Mouse (Mus musculus) induced T-regulatory cell, adult 2 months (primary cell): ENCODE measurements around the gene Glt1d1.

Experiments
- DNase-seq: peaks from one replicate; pipeline ENCODE4 v3.0.0-alpha.2; 2012; ENCODE audit warnings: low read depth

Glt1d1 gene

DNA sequence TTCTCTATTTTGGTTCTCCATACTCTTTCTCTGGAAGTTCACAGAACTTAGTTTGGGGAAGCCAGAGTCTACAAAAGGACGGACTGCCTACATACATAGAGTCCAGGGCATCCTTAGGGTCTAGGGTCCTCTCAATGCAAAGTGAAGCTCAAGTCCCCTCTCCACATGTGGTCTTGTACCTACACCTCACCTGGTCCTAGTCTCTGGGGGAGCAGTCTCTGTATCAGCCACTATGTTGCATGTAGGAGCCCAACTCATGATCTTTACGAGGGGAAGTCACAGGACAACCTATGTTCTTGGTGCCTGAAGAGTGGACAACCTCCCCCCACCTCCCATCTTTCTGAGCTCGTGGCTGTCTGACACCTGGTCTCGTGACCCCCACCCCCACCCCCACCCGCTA lies 391 bp upstream of the Glt1d1 start:
- no peak for DNase-seq

- DNase-seq = no peak
Observed at GRCm38 (mm10) chr5:127633188-127633587, 1.1 kb downstream of the Glt1d1 start.

- no peak for DNase-seq
Observed at GRCm38 (mm10) chr5:127633666-127634065, 1.6 kb downstream of the Glt1d1 start.

DNA sequence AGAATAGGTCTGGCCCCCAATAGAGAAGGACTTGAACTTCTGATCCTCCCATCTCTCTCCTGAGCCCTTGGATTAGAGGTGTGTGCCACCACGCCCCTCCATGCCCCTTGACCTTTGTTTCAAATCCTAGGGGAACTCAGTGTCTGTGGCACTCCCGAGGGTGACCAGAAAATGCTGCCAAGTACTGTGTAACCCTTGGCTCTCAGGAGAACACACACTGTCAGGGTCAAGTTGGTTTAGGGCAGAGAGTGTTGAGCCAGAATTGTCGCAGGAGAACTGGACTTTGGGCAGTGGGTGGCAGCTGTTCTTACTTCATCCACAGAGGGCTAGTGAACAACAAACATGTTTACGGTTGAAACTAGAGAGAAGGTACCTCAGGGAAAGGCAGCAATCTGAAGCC lies 5.6 kb downstream of the Glt1d1 start:
- DNase-seq = no peak

GRCm38 (mm10) chr5:127638177-127638576 lies 6.1 kb downstream of the Glt1d1 start:
- DNase-seq = no peak

GRCm38 (mm10) chr5:127639067-127639605 lies 7.1 kb downstream of the Glt1d1 start:
- DNase-seq = no peak

- DNase-seq = no peak
Observed at GRCm38 (mm10) chr5:127639635-127640034, 7.6 kb downstream of the Glt1d1 start.

DNA sequence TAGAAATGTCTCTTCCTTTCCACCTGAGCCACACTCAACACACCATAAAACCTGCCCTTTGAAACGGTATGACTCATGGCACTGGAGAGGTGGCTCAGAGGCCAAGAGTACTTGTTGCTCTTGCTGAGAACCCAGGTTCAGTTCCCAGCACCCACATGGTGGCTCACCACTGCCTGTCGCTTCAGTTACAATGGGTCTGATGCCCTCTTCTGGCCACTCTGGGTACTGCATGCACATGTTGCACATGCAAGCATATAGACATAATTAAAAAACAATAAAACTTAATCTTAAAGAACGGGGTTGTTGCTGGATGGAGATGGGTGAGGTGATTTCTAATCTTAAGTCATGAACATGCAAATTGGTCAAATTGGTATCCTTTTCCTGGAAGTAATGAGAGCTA lies 8.3 kb downstream of the Glt1d1 start:
- DNase-seq = no peak

GRCm38 (mm10) chr5:127641185-127641958 lies 9.3 kb downstream of the Glt1d1 start:
- DNase-seq = no peak

GRCm38 (mm10) chr5:127648046-127648445 lies 16.0 kb downstream of the Glt1d1 start:
- DNase-seq = no peak

GRCm38 (mm10) chr5:127649077-127649476 lies 17.0 kb downstream of the Glt1d1 start:
- no peak for DNase-seq

DNA sequence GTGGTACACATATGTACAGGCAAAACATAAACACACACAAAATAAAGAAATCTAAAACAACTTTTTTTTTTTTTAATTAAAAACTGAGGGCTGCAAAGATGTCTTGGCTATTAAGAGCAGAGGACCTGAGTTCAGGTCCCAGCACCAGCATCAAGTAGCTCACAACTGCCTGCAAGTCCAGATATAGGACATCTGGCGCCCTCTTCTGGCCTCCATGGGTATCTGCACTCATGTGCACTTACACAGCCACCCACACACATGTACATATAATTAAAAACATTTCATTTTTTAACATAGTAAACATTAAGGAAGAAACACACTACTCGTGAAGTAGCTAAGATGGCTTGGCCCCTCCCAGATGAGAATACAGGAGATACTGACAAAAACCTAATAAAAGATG lies 26.2 kb downstream of the Glt1d1 start:
- no peak for DNase-seq

GRCm38 (mm10) chr5:127659312-127659711 lies 27.2 kb downstream of the Glt1d1 start:
- DNase-seq = no peak

GRCm38 (mm10) chr5:127660267-127660666 lies 28.2 kb downstream of the Glt1d1 start:
- no peak for DNase-seq

DNA sequence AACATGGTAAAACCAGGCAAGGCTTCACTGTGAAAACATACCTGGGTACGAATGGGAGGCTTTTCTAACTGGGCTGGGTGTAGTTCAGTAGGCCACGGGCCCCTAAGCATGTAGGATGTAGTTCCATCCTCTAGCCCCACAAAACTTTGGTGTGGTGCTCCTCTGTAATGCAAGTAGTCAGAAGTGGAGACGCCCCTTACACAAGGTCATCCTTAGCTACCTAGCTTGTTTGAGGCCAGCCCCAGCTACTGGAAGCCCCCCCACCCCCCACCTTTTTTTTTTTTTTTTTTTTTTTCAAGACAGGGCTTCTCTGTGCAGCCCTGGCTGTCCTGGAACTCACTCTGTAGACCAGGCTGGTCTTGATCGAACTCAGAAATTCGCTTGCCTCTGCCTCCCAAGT lies 28.9 kb downstream of the Glt1d1 start:
- DNase-seq = no peak

- no peak for DNase-seq
Observed at GRCm38 (mm10) chr5:127673913-127674312, 41.9 kb downstream of the Glt1d1 start.

DNA sequence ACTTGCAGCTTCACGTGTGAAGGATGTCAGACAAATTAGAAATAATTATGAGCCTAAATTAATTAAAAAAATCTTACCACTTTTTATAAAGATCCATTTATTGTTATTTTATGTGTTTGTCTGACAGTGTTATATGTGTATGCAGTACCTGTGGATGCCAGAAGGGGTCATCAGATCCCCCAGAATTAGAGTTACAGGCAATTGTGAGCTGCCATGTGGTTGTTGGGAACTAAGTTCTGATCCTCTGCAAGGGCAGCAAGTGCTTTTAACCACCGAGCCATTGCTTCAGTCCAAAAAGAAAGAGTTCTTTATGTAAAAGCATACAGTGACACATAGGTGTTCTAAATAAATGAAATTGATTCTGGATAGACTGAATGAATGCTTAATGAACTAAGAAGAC lies 45.5 kb downstream of the Glt1d1 start:
- DNase-seq = no peak

DNA sequence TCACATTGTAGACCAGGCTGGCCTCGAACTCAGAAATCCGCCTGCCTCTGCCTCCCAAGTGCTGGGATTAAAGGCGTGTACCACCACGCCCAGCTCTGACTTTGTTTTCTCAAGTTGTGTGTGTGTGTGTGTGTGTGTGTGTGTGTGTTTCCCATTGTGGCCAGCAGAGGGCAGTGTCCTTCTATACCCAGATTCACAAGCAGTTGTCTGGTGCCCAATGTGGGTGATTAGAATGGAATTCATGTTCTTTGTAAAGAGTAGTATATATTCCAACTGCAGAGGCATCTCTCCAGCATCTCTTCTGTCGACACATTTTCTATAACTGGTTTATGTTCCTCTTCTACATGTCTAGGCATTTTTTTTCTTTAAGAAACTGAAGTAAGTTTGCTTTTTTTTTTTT lies 46.4 kb downstream of the Glt1d1 start:
- no peak for DNase-seq

DNA sequence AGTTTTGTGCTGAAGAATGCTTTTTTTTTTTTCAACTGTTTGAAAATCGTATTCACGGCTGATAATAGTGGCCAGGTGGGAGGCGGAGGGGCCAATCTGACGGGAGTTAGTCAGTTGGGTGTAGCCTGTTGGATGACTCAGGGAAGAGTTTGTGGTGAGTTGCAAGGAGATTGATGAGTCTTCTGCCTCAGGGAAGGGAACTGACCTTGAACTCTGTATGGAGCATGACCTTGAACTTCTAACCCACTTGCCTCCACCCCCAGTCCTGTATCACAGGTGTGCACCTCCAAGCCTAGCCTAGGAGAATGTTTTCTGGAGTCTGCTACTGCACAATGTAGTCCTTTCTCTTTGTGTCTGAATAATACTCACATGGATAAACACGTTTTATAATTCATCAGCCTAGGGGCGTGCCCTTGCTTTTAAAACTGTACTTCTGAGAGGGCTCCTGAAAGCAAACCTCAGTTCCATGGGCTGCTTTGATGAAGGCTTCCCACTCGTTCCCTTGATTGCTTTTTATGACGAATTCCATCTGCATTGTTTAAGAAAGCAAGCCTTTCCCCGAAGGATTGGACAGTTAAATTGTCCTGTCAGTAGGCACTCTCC lies 56.6 kb downstream of the Glt1d1 start:
- no peak for DNase-seq

GRCm38 (mm10) chr5:127691085-127691484 lies 59.0 kb downstream of the Glt1d1 start:
- no peak for DNase-seq

- no peak for DNase-seq
Observed at GRCm38 (mm10) chr5:127691581-127691980, 59.5 kb downstream of the Glt1d1 start.

DNA sequence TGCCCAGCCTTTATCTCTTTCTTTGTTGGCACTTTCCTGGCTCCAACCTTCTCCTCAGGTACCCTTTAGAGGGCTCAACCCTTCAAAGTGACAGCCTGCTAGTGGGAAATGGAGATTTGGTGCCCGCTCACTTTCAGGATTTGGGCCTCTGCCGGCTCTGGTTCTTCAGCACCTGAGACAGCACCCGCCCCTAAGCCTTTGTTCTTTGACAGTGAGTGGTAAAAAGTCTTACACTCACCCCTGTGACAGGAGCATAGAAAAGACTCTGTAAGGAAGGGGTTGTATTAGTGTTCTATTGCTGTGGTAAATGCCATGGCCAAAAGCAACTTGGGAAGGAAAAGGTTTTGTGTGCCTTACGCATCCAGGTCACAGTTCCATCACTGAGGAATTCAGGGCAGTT lies 63.8 kb downstream of the Glt1d1 start:
- no peak for DNase-seq

DNA sequence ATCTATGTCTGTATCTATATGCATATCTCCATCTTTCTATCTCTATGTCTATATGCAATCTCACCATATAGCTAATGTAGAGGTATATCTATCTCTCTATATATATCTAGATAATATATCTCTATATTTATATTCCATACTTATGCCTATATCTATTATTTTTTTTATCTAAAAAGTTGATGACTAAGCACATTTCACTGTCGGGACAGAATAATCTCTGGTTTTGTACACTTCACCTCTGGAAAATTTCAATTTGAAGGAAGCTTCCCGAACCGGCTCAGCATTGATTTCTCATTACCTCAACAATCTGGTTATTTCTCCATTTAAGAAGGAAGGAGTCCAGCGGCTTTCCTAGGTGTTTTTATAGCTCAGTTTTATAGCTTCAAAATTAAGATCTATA lies 64.5 kb downstream of the Glt1d1 start:
- DNase-seq = no peak

- DNase-seq = no peak
Observed at GRCm38 (mm10) chr5:127698525-127698924, 66.5 kb downstream of the Glt1d1 start.
